Mouse (Mus musculus): ENCODE results near the gene Gm10972.
"Not testable (repeated sequence)": the region's sequence is repeated elsewhere in the genome, so short reads cannot be mapped to it uniquely, and the experiment has no call there.

The Gm10972 gene

DNA sequence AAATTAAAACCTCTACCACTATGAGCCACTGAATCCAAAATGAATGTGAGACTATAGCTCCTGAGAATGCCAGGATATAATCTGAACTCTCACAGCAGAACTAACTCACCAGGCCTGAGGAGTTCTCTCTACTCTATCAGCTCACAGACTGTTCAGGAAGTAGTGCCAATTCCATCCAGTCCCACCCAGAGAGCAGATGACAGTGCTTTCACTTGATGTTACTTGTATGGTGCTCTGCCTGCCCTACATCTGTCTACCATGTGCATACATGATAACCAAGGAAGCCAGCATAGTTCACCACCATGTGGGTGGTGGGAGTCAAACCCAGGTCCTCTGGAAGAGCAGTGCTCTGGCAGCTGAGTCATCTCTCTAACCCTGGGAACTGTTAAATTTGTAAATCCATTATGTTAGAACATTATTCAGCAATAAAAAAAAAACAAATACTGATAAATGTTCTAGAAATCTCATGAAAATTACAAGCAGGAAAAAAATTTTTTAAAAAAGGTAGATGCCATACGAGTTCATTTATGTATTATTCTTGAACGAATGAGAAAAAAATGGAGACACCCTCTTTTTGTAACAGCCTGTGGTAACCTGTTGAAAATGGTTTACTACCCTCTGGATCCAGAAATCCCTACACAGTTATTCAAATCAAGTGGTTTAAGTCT is at the start of gene Gm10972:
Gm10972 (plus strand) TSS at position 618 of the 668 bp plus-strand sequence.
- in situ Hi-C loops (cut with MboI, MseI) = loop anchor here (5.0 kb wide), 1 partner anchor 95 kb away; no protein-coding TSS in a partner anchor

- in situ Hi-C loops (cut with MboI, MseI) = loop anchor here in 1 of 2 experiments (10.0 kb wide), 2 partner anchors 141 to 579 kb away; no protein-coding TSS in a partner anchor
These were observed 47.0 kb upstream of the Gm10972 start for GRCm38 (mm10) chr3:94595871-94596287.

DNA sequence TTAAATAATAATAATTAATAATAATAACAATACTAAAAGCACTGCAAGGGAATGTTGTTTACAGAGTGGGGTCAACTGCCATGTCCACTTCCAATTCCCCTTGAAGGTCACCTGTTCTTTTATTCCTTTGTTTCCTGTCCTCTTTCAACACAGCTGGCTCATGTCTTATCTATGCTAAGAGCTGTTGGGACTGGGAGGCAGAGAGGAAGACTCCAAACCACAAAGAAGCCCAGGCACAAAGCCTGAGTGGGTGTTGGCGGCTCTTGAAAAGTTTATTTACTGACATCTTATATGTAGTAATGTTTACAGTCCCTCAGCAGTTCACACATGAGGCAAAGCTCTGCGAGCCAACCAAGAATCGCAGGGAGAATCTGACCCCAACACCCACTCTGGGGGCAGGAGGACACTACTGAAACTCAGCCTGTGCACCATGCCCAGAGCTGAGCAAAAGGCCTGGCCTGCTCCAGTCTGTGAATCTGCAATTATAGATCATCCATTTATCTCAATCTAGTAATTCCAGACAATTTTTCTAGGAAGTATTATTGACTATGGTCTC is 45.6 kb upstream of the Gm10972 start:
- in situ Hi-C loops (cut with MboI, MseI) = loop anchor here in 1 of 2 experiments (10.0 kb wide), 2 partner anchors 143 to 577 kb away; no protein-coding TSS in a partner anchor

- in situ Hi-C loops (cut with MboI, MseI) = loop anchor here (5.0 kb wide), 2 partner anchors 70 to 145 kb away; no protein-coding TSS in a partner anchor
These were observed 41.0 kb upstream of the Gm10972 start for GRCm38 (mm10) chr3:94601959-94602358.

- in situ Hi-C loops (cut with MboI, MseI) = no loop called here
These were observed 33.3 kb upstream of the Gm10972 start for GRCm38 (mm10) chr3:94609621-94610020.

DNA sequence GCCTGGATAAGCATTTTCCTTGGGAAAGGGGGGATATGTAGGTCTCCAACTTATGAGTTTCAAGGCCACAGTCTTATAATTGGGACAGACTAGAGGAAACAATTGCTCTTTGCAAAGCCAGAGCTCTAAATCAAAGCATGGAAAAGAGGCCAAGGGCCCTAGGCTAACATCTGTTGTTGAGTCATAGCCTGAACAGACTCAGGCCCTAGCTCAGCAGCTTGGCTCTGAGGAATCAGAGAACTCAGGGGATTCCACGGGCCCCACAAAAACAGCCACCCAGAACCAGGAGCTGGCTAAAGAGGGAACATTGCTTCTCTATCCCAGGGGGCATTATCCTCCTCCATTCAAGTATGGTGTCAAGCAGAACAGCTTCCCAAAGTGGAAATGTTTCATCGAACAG is 32.3 kb upstream of the Gm10972 start:
- in situ Hi-C loops (cut with MboI, MseI) = no loop called here

DNA sequence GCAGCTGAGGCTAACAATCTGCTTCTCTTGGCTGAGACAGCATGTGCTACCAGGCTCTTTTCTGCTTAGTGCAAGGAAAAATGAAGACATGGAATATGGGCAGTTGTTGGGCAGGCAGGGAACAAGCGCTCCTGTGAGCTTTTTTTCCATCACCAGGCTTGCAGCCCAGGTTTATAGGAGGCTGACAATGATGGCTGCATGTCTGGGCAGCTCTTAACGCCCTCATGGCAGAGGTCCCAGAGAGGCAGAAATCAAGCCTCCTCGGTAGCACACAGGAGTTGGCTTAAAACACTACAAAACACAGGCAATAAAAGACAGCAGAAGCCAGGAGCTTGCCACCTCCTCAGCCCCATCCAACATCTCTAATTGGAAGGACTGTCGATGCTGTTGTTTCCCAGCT is 31.6 kb upstream of the Gm10972 start:
- in situ Hi-C loops (cut with MboI, MseI) = no loop called here

DNA sequence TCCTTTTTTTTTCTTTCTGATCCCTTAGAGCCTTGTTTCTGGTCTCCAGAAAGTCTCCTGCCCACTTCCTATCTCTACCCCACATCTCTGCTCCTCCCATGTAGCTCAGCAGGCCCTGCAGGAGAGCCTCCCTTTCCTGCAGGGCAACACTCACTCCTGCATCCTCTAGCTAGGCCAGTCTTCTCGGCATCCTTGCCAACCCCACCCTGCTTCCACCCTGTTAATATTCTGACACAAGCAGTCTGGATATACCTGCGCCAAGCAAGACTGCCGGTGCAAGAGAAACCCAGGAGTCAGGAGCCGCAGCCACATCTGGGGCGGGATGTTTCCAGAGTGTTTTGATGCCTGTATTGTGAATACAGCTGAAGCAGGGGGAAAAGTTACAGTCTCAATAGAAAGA is 31.1 kb upstream of the Gm10972 start:
- in situ Hi-C loops (cut with MboI, MseI) = no loop called here

DNA sequence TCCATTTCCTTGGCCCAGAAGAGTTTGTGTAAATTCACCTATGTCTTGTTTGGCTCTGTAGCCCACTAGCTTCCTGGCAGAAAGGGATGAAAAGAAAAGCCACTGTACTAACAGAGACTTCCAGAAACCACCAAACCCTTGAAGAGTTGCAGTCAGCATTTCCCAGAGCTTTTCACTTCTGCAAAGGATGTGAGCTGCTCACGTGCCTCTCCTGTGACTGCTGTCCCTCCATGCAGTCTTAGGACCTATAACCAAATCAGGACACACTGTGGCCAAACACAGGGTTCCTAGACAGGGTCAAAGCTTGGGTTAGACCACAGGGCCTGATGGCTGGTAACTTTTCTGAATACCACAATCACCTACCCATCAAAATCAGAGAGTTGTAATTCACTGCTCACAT is 30.6 kb upstream of the Gm10972 start:
- in situ Hi-C loops (cut with MboI, MseI) = no loop called here

GRCm38 (mm10) chr3:94613258-94613878 is 29.5 kb upstream of the Gm10972 start:
- in situ Hi-C loops (cut with MboI, MseI) = no loop called here

DNA sequence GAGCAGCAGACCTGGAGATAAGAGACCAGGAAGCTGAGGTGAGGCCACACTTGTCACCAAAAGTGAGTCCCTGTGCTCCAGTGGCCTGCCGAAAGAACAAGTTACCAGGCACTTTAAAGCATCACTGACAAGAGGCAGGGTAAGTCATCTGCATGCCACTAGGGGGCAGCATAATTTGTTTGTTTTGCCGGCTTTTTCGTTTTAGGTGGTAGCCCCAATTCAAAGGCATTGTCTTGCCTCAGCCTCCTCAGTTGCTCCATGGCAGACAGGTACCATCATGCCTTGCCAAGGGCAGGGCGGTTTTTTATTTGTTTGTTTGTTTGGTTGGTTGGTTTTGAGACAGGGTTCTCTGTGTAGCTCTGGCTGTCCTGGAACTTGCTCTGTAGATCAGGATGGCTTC is 26.2 kb upstream of the Gm10972 start:
- in situ Hi-C loops (cut with MboI, MseI) = no loop called here

GRCm38 (mm10) chr3:94621740-94622507 is 21.0 kb upstream of the Gm10972 start:
- in situ Hi-C loops (cut with MboI, MseI) = loop anchor here in 1 of 2 experiments (5.0 kb wide), 1 partner anchor 40 kb away; no protein-coding TSS in a partner anchor

DNA sequence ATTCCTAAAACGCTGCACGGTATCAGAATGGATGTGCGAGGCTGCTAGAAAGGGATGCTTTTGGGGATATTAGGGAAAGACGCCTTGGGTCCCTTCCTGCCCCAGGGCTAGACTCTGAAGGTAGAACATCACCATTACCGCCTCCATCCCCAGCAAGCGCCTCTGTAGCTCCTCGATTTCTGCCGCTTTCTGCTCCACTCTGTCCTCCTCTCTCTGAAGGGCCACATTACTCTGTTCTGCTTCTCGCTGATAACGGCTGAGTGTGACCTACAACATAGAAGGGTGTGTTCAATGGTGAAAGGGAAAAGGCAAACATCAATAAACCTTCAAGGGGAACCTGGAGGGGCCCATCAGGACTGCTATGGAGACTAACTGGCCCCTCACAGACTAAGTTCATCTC is 20.4 kb upstream of the Gm10972 start:
- in situ Hi-C loops (cut with MboI, MseI) = loop anchor here in 1 of 2 experiments (5.0 kb wide), 1 partner anchor 40 kb away; no protein-coding TSS in a partner anchor

DNA sequence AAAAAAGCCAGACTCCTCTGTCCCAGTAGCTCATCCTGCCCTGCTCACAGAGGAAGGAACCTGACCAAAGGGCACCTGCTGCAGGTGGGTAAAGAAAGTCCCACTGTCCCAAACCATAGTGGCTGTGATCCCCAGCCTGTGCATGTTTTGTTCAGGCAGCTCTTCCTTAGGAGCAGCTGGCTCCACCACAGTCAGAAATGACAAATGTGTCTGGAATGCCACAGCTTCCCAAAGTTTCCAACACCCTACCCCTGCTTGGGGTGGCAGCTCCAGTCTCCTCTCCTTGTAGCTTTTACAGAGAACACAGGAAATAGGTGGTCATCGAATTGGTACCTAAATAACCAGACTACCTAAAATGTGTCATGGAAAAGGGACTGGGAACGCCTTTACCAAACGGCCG is 18.6 kb upstream of the Gm10972 start:
- in situ Hi-C loops (cut with MboI, MseI) = loop anchor here in 1 of 2 experiments (5.0 kb wide), 1 partner anchor 38 kb away; no protein-coding TSS in a partner anchor

- in situ Hi-C loops (cut with MboI, MseI) = no loop called here
These were observed 14.2 kb upstream of the Gm10972 start for GRCm38 (mm10) chr3:94628712-94629111.

DNA sequence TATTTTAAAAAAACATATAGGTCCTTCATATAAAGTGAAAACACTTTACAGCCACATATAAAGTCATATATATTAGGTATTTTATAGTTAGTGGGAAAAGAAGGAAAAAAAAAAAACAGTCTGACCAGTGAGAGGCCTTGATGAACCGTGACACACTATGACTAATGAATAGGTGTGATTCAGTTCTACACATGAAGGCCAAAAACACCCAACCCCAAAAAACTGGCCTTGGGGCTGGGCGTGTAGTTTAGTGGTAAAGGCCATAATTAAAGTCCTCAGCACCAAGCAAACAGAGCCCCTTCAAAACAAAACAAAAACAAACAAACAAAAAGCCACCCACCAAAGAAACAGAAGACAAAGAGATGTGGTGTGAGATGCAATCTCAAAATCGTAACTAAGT is 13.0 kb upstream of the Gm10972 start:
- in situ Hi-C loops (cut with MboI, MseI) = no loop called here

DNA sequence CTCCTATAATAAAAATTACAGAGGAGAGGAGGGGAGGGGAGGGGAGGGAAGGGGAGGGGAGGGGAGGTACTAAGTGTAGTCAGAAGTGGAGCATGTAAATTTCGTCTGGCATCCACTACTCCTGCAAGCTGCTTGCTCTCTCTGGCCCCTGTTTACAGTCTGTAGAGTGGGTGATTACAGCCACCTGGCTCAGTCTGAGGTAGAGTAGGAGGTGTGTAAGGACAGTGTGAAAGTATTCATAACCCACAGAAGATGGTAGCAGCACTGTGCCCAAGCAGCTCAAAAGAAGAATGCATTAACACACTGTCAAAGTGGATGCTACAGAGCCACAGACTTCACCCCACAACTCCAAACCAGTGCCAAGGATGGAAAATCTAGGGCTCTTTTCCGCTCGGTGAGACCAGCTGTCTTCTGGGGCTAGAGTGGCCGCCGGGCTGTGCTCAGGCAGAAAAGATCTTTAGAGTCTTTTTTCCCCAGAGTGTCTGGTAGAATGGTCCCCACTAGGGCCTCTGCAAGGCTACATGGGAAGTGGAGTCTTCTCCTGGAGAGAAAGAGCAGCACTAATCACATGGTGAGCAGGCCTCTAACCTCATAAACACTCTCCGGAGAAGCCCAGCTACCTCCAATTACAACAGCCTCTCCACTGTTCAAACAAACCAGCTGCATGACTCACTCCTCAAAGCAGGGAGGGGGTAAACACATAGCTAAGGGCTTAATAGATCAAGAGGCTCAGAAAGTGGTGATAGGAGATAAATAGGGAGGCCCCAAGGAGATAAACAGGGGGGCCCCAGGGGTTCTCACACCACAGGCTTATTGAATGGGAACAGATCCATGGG is 6.1 kb downstream of the Gm10972 start:
- in situ Hi-C loops (cut with MboI, MseI) = no loop called here

DNA sequence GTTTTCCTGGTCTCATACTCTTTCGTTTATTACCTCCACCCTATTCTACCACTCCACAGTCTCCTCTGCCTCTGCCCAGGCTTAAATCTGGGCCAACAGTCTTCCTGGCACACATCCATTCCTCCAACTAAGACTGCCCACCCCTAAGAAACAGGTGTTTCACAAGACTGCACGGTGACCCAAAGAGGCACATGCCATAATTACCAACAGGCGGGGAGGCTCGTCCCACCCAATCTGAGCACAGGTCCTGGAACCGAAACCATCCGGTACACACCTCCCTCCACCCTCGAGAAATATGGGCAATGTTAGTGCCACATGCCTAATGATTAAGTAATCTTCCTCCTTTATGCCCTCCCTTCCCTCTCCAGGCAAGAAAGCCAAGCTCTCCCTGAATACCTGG is 7.5 kb downstream of the Gm10972 start:
- in situ Hi-C loops (cut with MboI, MseI) = no loop called here

GRCm38 (mm10) chr3:94653967-94654366 is 11.1 kb downstream of the Gm10972 start:
- in situ Hi-C loops (cut with MboI, MseI) = not testable (repeated sequence)

DNA sequence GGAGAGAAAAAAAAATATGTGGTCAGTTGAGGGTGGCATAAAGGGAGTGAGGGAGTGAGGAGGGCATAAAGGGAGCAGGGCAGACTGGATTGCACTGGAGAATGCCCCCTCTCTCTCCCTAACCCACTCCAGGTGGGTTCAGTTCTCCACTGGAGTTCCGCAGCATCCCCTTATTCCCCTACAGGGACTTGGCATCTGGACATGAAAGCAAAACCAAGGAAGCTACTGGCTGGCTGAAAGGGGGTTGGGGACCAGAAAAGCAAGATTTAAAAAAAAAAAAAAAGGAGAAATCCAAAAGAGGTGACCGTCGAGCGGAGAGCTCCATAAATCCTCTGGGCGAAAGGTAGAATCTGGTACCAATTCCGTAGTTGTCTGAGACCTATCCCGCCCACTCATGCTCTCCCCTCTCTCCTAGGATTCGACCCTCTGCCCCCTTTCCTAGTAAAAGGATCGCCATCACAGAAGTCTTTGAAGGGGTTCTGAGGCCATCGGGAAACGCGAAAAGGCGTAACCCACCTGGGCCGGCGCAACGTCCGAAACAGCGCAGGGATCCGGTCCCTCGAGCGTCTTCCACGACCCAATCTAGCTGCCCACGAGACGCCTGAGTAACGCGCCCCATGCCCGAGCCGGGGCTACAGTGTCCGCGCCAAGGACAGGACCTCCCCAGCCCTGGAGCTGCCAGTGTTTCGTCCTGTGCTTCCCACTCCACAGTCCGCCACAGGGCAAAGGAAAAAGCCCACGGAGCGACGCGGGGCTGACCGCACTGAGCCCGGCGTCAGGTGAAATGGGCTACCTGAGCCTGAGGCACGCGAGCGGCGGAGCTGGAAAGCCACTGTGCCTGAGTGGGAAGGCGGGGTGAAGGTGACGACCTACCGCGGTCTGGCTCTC is 15.2 kb downstream of the Gm10972 start:
- in situ Hi-C loops (cut with MboI, MseI) = loop anchor here in 1 of 2 experiments (5.0 kb wide), 1 partner anchor 99 kb away; no protein-coding TSS in a partner anchor
